Mouse (Mus musculus) left cerebral cortex, postnatal 4 days (tissue): Measurements from ENCODE around the gene Thumpd3. TPM values are rescaled to one million over a fixed set of nuclear protein-coding genes. Genes with fewer than 3 reads are reported as not detected.

Source experiments
- DNase-seq: peaks from one replicate; pipeline ENCODE4 v3.0.0-alpha.2; 2022
- intact Hi-C: fragments of 180-260 bp; cut with DNase I; formaldehyde crosslinking; loops from one replicate; pipeline ENCODE4 v1.15.1; 2025
- total RNA-seq, 2 experiments: library from RNA; stranded (reverse); gene quantifications; 2 replicates each; pipeline ENCODE4 v1.2.3; 2021

Gene Thumpd3
- total RNA-seq, 2 experiments from 2014 or later = 35.4 to 36.4 TPM

- DNase-seq = no peak
- intact Hi-C loops = no loop called here
Measured at GRCm38 (mm10) chr6:113036463-113037175, 9.4 kb upstream of the Thumpd3 start.

- DNase-seq = peak; percentile 46
- intact Hi-C loops = no loop called here
Measured at GRCm38 (mm10) chr6:113037946-113038734, 7.9 kb upstream of the Thumpd3 start.

GRCm38 (mm10) chr6:113038735-113039058 lies 7.3 kb upstream of the Thumpd3 start:
- intact Hi-C loops = no loop called here
- no peak for DNase-seq

GRCm38 (mm10) chr6:113040319-113040718 lies 5.7 kb upstream of the Thumpd3 start:
- DNase-seq = no peak
- intact Hi-C loops = no loop called here

GRCm38 (mm10) chr6:113041215-113041990 lies 4.6 kb upstream of the Thumpd3 start:
- DNase-seq = no peak
- intact Hi-C loops = no loop called here

GRCm38 (mm10) chr6:113045575-113045974 lies 450 bp upstream of the Thumpd3 start:
- intact Hi-C loops = no loop called here
- no peak for DNase-seq

- intact Hi-C loops = no loop called here
- DNase-seq = no peak
Measured at GRCm38 (mm10) chr6:113047016-113047746, 1.2 kb downstream of the Thumpd3 start.

- no peak for DNase-seq
- intact Hi-C loops = no loop called here
Measured at GRCm38 (mm10) chr6:113048371-113048770, 2.3 kb downstream of the Thumpd3 start.

GRCm38 (mm10) chr6:113049159-113049558 lies 3.1 kb downstream of the Thumpd3 start:
- intact Hi-C loops = no loop called here
- DNase-seq = no peak

GRCm38 (mm10) chr6:113052972-113053371 lies 6.9 kb downstream of the Thumpd3 start:
- intact Hi-C loops = no loop called here
- no peak for DNase-seq

- intact Hi-C loops = no loop called here
- DNase-seq = no peak
Measured at GRCm38 (mm10) chr6:113054552-113055107, 8.6 kb downstream of the Thumpd3 start.

- intact Hi-C loops = loop anchor here (5.0 kb wide), 1 partner anchor 61 kb away; no protein-coding TSS in a partner anchor
- no peak for DNase-seq
Measured at GRCm38 (mm10) chr6:113060892-113061563, 15.0 kb downstream of the Thumpd3 start.

GRCm38 (mm10) chr6:113062253-113062652 lies 16.2 kb downstream of the Thumpd3 start:
- no peak for DNase-seq
- intact Hi-C loops = loop anchor here (5.0 kb wide), 1 partner anchor 60 kb away; no protein-coding TSS in a partner anchor

- DNase-seq = no peak
- intact Hi-C loops = loop anchor here (5.0 kb wide), 1 partner anchor 59 kb away; no protein-coding TSS in a partner anchor
Measured at GRCm38 (mm10) chr6:113063363-113063762, 17.3 kb downstream of the Thumpd3 start.

GRCm38 (mm10) chr6:113065186-113065585 lies 19.2 kb downstream of the Thumpd3 start:
- DNase-seq = no peak
- intact Hi-C loops = no loop called here

GRCm38 (mm10) chr6:113069154-113069553 lies 23.1 kb downstream of the Thumpd3 start:
- intact Hi-C loops = no loop called here

GRCm38 (mm10) chr6:113075261-113075660 lies 29.2 kb downstream of the Thumpd3 start:
- intact Hi-C loops = no loop called here
- DNase-seq = no peak

More at GRCm38 (mm10) chr6:113069154-113069553, 23.1 kb downstream of the Thumpd3 start:
- no peak for DNase-seq

GRCm38 (mm10) chr6:113076012-113076685 lies 30.1 kb downstream of the Thumpd3 start:
- DNase-seq = peak; percentile 98
- intact Hi-C loops = no loop called here
